Mouse (Mus musculus) embryonic stem cell, embryonic (primary cell): ENCODE results near the gene Aff4.

Experiments
- CTCF ChIA-PET, 4 experiments: fragments of 300-600 bp in 2 of 4; fragments of 350-600 bp in 2 of 4; sonication (Branson Sonifier 250); formaldehyde crosslinking; loops; one replicate each; lab custom pipeline; 2022; ENCODE audit warnings: inconsistent platforms in 2 of 4; lab: Charles Lee
- POLR2A ChIA-PET, 4 experiments: fragments of 300-600 bp in 2 of 4; fragments of 350-600 bp in 2 of 4; sonication (Branson Sonifier 250); formaldehyde crosslinking; loops; one replicate each; lab custom pipeline; 2022; ENCODE audit warnings: antibody characterized with exemption in 4 of 4, inconsistent platforms in 1 of 4; lab: Charles Lee

Gene Aff4

DNA sequence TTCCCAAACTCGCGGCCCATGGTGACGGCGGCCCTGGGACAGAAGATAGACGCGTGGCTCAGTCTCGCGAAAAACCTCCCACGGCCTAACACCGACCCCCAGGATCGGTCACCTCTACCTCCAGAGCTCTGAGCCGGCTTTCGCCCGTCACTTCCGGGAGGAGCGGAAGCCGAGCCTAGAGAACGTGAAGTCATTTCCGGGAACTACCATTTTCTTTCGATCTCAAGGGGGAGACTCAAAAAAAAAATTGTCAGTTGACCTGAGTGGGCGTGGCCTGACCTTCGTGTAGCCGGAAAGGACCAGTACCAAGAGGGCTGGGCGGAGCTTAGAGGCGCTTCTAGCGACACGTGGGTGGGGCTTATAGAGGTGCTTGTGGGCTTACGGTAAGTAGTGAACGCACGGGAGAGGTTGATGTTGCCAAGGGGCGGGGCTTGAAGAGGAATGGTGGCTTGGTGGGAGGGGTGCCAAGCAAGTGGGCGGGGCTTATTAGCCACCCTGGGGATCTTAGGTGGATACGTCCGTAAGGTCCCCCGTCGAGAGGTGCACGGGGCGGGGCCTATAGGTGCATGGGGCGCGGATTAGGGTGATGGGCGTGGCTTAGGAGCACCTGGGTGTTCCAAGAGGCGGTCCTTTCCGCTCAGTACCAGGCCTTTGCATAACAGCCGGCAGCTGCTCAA lies 80.2 kb downstream of the Aff4 start, which contains the start of the genes Uqcrq and Gdf9:
Uqcrq (minus strand) TSS at position 162 of the 677 bp plus-strand sequence.
Gdf9 (plus strand) TSS at position 354 of the 677 bp plus-strand sequence.
- POLR2A ChIA-PET: interaction anchor here (0.6 to 4.9 kb wide), 98 partner anchors 9 to 1990 kb away, joined by 3 to 33 read pairs (median 4); partner anchors contain the start of genes Hspa4 (in 3 of the 4), Zcchc10 (in 3 of the 4), Slc22a21 (in 2 of the 4) and Gm10447 (in 1 of the 4)

DNA sequence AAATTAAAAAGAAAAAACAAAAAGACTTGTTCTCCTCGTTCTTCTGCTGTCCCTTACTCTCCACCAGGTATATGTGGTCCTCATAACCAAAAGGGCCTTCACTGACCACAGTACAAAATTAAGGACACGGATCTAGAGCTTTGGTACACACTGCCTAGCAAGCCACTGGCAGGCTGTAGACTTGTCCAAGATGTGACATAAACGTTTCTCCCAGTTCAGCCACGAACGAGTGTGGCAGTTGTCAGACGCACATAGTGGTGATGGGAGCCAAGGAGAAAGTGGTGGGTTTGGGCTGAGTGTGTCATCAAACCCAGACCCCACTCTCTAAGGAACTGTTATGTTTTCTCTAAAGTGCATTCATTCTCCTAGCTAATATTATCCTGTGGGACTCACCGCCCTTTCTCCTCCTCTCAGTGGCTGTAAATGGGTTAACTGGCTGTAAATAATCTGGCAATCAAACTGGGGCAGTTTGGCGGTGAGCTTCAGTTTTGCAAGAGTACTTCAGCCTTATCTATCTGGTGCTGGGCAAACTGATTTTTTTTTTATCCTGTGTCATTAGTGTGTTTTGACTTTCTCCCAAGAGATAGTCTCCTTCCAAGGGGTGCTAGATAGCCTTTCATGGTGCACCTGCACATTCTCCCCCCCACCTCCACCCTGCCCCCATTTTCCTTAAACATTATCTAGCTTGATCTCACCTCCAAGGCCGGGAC lies 80.9 kb downstream of the Aff4 start:
- ChIA-PET POLR2A (interaction anchor here in 3 of 4 experiments (0.5 to 3.8 kb wide), 81 partner anchors 8 to 1333 kb away, joined by 3 to 33 read pairs (median 4); partner anchors contain the start of genes Hspa4 (in 3 of the 3), Slc22a21 (in 2 of the 3), Zcchc10 (in 2 of the 3) and Gm10447 (in 1 of the 3)), CTCF (interaction anchor here (0.5 to 2.2 kb wide), 22 partner anchors 9 to 306 kb away, joined by 3 to 13 read pairs (median 4); partner anchors contain the start of genes Gm9837 (in 2 of the 4), Gm10447 (in 1 of the 4) and Shroom1 (in 1 of the 4))

More for the DNA sequence above, 80.2 kb downstream of the Aff4 start, which contains the start of the genes Uqcrq and Gdf9:
- CTCF ChIA-PET: interaction anchor here (0.5 to 2.2 kb wide), 26 partner anchors 9 to 1035 kb away, joined by 3 to 13 read pairs (median 4); partner anchors contain the start of genes Gm9837 (in 2 of the 4) and 9530068E07Rik (in 1 of the 4)

GRCm38 (mm10) chr11:53433057-53433456 lies 82.4 kb downstream of the Aff4 start:
- CTCF ChIA-PET: no interaction called here
- POLR2A ChIA-PET: interaction anchor here in 1 of 4 experiments (1.0 to 2.1 kb wide), 4 partner anchors 9 to 132 kb away, joined by 3 to 7 read pairs (median 4); no protein-coding TSS in a partner anchor

GRCm38 (mm10) chr11:53435504-53435903 lies 84.9 kb downstream of the Aff4 start:
- ChIA-PET POLR2A (interaction anchor here (0.6 to 2.5 kb wide), 10 partner anchors 8 to 1512 kb away, joined by 3 to 8 read pairs (median 3); partner anchors contain the start of gene Gm10447 (in 1 of the 4)), CTCF (interaction anchor here (0.6 to 1.0 kb wide), 5 partner anchors 17 to 208 kb away, joined by 3 to 8 read pairs (median 4); no protein-coding TSS in a partner anchor)

- CTCF ChIA-PET: interaction anchor here in 3 of 4 experiments (0.7 to 1.5 kb wide), 6 partner anchors 17 to 30 kb away, joined by 3 to 4 read pairs (median 3); partner anchors contain the start of genes Gm10447 (in 1 of the 3) and Shroom1 (in 1 of the 3)
- POLR2A ChIA-PET: interaction anchor here (0.6 to 2.5 kb wide), 10 partner anchors 8 to 305 kb away, joined by 3 to 8 read pairs (median 4); partner anchors contain the start of genes Gm10447 (in 1 of the 4) and Rad50 (in 1 of the 4)
These were observed 85.7 kb downstream of the Aff4 start for GRCm38 (mm10) chr11:53436338-53436737.

- ChIA-PET CTCF (interaction anchor here (0.6 to 2.6 kb wide), 10 partner anchors 11 to 87 kb away, joined by 3 to 14 read pairs (median 5); partner anchors contain the start of genes Gdf9 (in 3 of the 4), Uqcrq (in 3 of the 4), Gm10447 (in 1 of the 4) and Shroom1 (in 1 of the 4)), POLR2A (interaction anchor here in 3 of 4 experiments (0.6 to 5.8 kb wide), 12 partner anchors 9 to 1749 kb away, joined by 3 to 24 read pairs (median 4); partner anchors contain the start of genes Gdf9 (in 2 of the 3), Uqcrq (in 2 of the 3), Gm10447 (in 1 of the 3) and Hspa4 (in 1 of the 3))
These were observed 91.3 kb downstream of the Aff4 start for GRCm38 (mm10) chr11:53441921-53442320.

GRCm38 (mm10) chr11:53443861-53444260 lies 93.2 kb downstream of the Aff4 start:
- CTCF ChIA-PET: interaction anchor here in 3 of 4 experiments (0.5 to 1.9 kb wide), 8 partner anchors 12 to 907 kb away, joined by 3 to 10 read pairs (median 4); partner anchors contain the start of genes Gm9837 (in 2 of the 3), Gdf9 (in 1 of the 3), Gm10447 (in 1 of the 3) and Shroom1 (in 1 of the 3)
- POLR2A ChIA-PET: interaction anchor here in 1 of 4 experiments (0.7 to 5.8 kb wide), 5 partner anchors 8 to 366 kb away, joined by 3 to 24 read pairs (median 6); partner anchors contain the start of genes Gdf9 and Uqcrq

DNA sequence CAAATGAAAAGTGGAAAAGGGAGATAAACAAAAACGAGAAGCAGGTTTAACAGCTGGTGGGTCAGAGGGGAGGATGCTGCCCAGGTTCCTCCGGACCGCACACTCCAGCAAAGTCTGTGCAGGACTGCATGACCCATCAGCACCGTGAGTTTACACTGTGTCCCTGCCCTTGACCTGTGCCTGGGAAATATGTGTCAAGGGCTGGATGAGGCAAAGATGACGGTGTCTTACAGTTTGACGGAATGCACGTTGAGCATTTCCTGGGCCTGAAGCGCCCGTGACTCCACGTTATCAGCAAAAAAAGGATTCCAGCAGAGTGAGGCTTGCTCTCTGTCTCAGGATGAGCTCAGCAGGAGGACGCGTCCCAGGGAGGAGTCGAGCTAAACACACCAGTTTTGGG lies 94.9 kb downstream of the Aff4 start:
- ChIA-PET CTCF (interaction anchor here in 3 of 4 experiments (0.6 to 4.0 kb wide), 8 partner anchors 11 to 191 kb away, joined by 3 to 42 read pairs (median 4); partner anchors contain the start of genes Gdf9 (in 1 of the 3), Gm10447 (in 1 of the 3), Gm9837 (in 1 of the 3) and Shroom1 (in 1 of the 3)), POLR2A (interaction anchor here in 3 of 4 experiments (0.6 to 3.2 kb wide), 10 partner anchors 8 to 191 kb away, joined by 3 to 22 read pairs (median 4); partner anchors contain the start of genes Gm10447 (in 2 of the 3), Shroom1 (in 2 of the 3), Gdf9 (in 1 of the 3) and Uqcrq (in 1 of the 3))

- POLR2A ChIA-PET: interaction anchor here in 3 of 4 experiments (0.5 to 3.2 kb wide), 16 partner anchors 9 to 261 kb away, joined by 3 to 22 read pairs (median 4); partner anchors contain the start of genes Gm10447 (in 2 of the 3), Shroom1 (in 2 of the 3), Gdf9 (in 1 of the 3) and Rad50 (in 1 of the 3)
These were observed 95.5 kb downstream of the Aff4 start for GRCm38 (mm10) chr11:53446183-53446582.

DNA sequence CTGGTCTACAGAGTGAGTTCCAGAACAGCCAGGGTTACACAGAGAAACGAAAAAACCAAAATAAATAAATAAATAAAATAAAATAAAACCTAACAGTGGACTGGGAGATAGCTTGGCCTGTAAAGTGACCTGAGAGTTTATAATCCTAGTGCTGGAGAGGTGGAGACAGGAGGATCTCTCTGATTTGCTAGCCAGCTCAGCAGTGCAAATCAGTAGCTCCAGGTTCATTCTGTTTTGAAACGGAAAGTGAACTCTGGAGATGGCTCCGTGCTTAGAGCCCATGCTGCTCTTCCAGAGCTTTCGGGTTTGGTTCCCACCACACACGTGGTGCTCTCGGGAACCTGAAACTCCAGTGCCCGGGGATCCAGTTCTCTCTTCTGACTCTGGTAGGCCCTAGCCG lies 97.4 kb downstream of the Aff4 start:
- CTCF ChIA-PET: interaction anchor here (0.6 to 4.0 kb wide), 5 partner anchors 8 to 1045 kb away, joined by 5 to 42 read pairs (median 6); partner anchors contain the start of genes Gm10447 (in 2 of the 4) and Shroom1 (in 2 of the 4)
- POLR2A ChIA-PET: interaction anchor here in 3 of 4 experiments (0.7 to 1.7 kb wide), 4 partner anchors 9 to 39 kb away, joined by 3 to 5 read pairs (median 4); partner anchors contain the start of genes Gdf9 (in 1 of the 3), Gm10447 (in 1 of the 3), Shroom1 (in 1 of the 3) and Uqcrq (in 1 of the 3)

More at GRCm38 (mm10) chr11:53446183-53446582, 95.5 kb downstream of the Aff4 start:
- CTCF ChIA-PET: interaction anchor here in 3 of 4 experiments (0.6 to 4.0 kb wide), 10 partner anchors 10 to 485 kb away, joined by 3 to 42 read pairs (median 6); partner anchors contain the start of genes Shroom1 (in 2 of the 3), Gm10447 (in 1 of the 3) and Gm9837 (in 1 of the 3)

- CTCF ChIA-PET: interaction anchor here in 2 of 4 experiments (0.6 to 1.9 kb wide), 3 partner anchors 8 to 1044 kb away, joined by 5 to 8 read pairs (median 6); partner anchors contain the start of genes Gm10447 (in 1 of the 2) and Shroom1 (in 1 of the 2)
These were observed 97.9 kb downstream of the Aff4 start for GRCm38 (mm10) chr11:53448529-53448928.

GRCm38 (mm10) chr11:53450070-53450705 lies 99.6 kb downstream of the Aff4 start:
- ChIA-PET POLR2A (interaction anchor here in 3 of 4 experiments (1.0 to 1.6 kb wide), 6 partner anchors 9 to 19 kb away, joined by 3 to 7 read pairs (median 3); partner anchors contain the start of genes Gdf9 (in 1 of the 3) and Uqcrq (in 1 of the 3)), CTCF (interaction anchor here (0.6 to 1.9 kb wide), 5 partner anchors 16 to 871 kb away, joined by 3 to 11 read pairs (median 4); no protein-coding TSS in a partner anchor)

More at GRCm38 (mm10) chr11:53448529-53448928, 97.9 kb downstream of the Aff4 start:
- POLR2A ChIA-PET: interaction anchor here in 3 of 4 experiments (0.7 to 1.7 kb wide), 4 partner anchors 8 to 38 kb away, joined by 3 to 5 read pairs (median 4); partner anchors contain the start of genes Gdf9 (in 1 of the 3), Gm10447 (in 1 of the 3), Shroom1 (in 1 of the 3) and Uqcrq (in 1 of the 3)

- POLR2A ChIA-PET: interaction anchor here in 3 of 4 experiments (0.6 to 1.6 kb wide), 8 partner anchors 8 to 104 kb away, joined by 3 to 7 read pairs (median 3); partner anchors contain the start of genes Gdf9 (in 1 of the 3) and Uqcrq (in 1 of the 3)
- CTCF ChIA-PET: interaction anchor here in 3 of 4 experiments (0.9 to 1.9 kb wide), 3 partner anchors 15 to 19 kb away, joined by 3 to 7 read pairs (median 4); partner anchors contain the start of gene Gm9837 (in 1 of the 3)
These were observed 100.7 kb downstream of the Aff4 start for GRCm38 (mm10) chr11:53451361-53451760.

DNA sequence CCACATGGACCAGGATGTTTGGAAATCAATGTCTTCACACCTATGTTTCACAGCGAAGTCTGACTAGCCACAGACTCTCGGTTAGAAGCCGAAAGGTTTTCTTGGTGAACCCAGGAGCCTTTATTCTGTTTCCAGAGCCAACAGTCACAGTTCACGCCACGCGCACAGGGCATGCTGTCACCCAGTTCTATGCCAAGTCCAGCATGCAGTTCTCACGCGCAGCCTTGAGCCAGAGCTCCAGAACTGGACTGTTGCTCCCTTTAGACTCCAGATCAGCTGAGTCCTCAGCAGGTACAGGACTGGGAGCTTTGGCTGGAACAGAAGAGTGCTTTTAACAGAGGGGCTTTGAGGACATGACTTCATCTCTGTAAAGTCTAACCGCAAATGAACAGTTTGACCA lies 101.8 kb downstream of the Aff4 start:
- ChIA-PET POLR2A (interaction anchor here in 1 of 4 experiments (1.2 kb wide), 1 partner anchor 12 kb away, joined by 3 read pairs; no protein-coding TSS in a partner anchor), CTCF (interaction anchor here in 1 of 4 experiments (0.7 kb wide), 1 partner anchor 63 kb away, joined by 3 read pairs; no protein-coding TSS in a partner anchor)
